Mouse (Mus musculus) heart, adult 2 months (tissue): ENCODE data around the gene Ccdc162. TPM values are rescaled to one million over a fixed set of nuclear protein-coding genes. Genes with fewer than 3 reads are reported as not detected.

Source experiments
- DNase-seq, 2 experiments: peaks; one replicate each; pipeline ENCODE4 v3.0.0; 2021
- H3K27ac ChIP-seq: fragments of 200-600 bp; 2 replicates; pipeline ENCODE4 v1.8.1; 2022
- H3K27me3 ChIP-seq: fragments of 200-500 bp; 2 replicates; pipeline ENCODE4 v1.6.1; 2012; ENCODE audit warnings: mild to moderate bottlenecking, low read length, inconsistent platforms, mixed read lengths; ENCODE audit not compliant: control insufficient read depth, insufficient read depth
- H3K36me3 ChIP-seq: fragments of 200-500 bp; 2 replicates; pipeline ENCODE4 v1.6.1; 2012; ENCODE audit warnings: low read length, inconsistent platforms; ENCODE audit not compliant: control insufficient read depth, insufficient read depth
- H3K4me1 ChIP-seq: fragments of 200-500 bp; 2 replicates; pipeline ENCODE4 v1.6.1; 2011; ENCODE audit warnings: low read length; ENCODE audit not compliant: control insufficient read depth, insufficient read depth
- H3K4me3 ChIP-seq: fragments of 200-600 bp; 2 replicates; pipeline ENCODE4 v1.8.1; 2022
- H3K79me2 ChIP-seq: fragments of 200-500 bp; replicated peaks from 2 replicates; pipeline ENCODE4 v1.6.1; 2012; ENCODE audit warnings: mild to moderate bottlenecking, inconsistent platforms, low read length, moderate library complexity, mixed read lengths; ENCODE audit not compliant: control insufficient read depth, insufficient read depth
- H3K9ac ChIP-seq: fragments of 200-500 bp; 2 replicates; pipeline ENCODE4 v1.6.1; 2012; ENCODE audit warnings: low read depth, mild to moderate bottlenecking, control low read depth, inconsistent platforms, low read length, mixed read lengths
- CTCF ChIP-seq: fragments of 200-600 bp; IDR thresholded peaks from 2 replicates; pipeline ENCODE4 v1.8.1; 2022; ENCODE audit warnings: antibody characterized with exemption, mild to moderate bottlenecking, moderate library complexity
- EP300 ChIP-seq: fragments of 200-500 bp; IDR thresholded peaks from 2 replicates; pipeline ENCODE4 v1.6.1; 2011; ENCODE audit warnings: low read depth, low read length, control low read depth; ENCODE audit not compliant: insufficient read depth
- POLR2A ChIP-seq: fragments of 200-500 bp; IDR thresholded peaks from 2 replicates; pipeline ENCODE4 v1.6.1; 2011; ENCODE audit warnings: mild to moderate bottlenecking, low read depth, low read length, control low read depth; ENCODE audit not compliant: insufficient read depth
- WGBS: fragments of 180-500 bp; shearing (Covaris S2); methylation state at CpG from one replicate; pipeline ENCODE4 v1.1.7; 2018; 5-methylcytosine and 5-hydroxymethylcytosine counted together
- intact Hi-C: fragments of 180-260 bp; cut with DNase I; formaldehyde crosslinking; loops from one replicate; pipeline ENCODE4 v1.15.1; 2025
- polyA plus RNA-seq: library from polyadenylated mRNA; depleted of rRNA; stranded (reverse); fragments of >200 nt; gene quantifications from 2 replicates; pipeline ENCODE4 v1.2.3, GENCODE M21; 2012
- total RNA-seq, 2 experiments: library from RNA; stranded (reverse); gene quantifications; 2 replicates each; pipeline ENCODE4 v1.2.3; 2021

Ccdc162 gene
- total and polyA plus RNA-seq, 3 experiments, result 0.11 to 0.49 TPM; not detected in 1

DNA sequence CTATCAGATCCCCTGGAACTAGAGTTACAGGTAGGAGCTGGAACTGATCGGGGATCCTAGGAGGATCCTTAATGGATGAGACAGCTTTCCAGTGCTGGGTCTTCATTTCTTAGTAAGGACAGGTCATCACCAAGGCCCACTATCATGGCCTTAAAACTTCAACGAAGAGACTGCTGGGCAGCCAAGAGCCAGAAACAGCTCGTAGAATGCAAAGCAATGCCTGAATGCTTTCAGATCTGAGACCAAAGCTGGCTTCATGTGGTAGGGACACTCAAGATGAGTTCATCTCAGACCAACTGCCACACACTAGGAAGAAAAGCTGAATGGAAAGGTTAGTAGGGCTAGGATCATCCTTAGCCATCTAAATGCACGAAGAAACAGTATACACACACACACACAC is 177.4 kb downstream of the Ccdc162 start:
- Histone ChIP-seq H3K36me3 (no peaks in the 10 kb centered on the region), H3K27ac (no peak overlapping the region), H3K9ac (no peak overlapping the region), H3K4me1 (no peaks in the 10 kb centered on the region), H3K4me3 (no peak overlapping the region), H3K27me3 (no peaks in the 10 kb centered on the region), H3K79me2 (no peaks in the 10 kb centered on the region)
- no peak for DNase-seq
- TF ChIP-seq EP300, result no peak
- no peak for TF ChIP-seq POLR2A
- no peak for TF ChIP-seq CTCF
- intact Hi-C loops, result no loop called here
- WGBS, result 94% methylated on average over 4 of the region's 4 CpGs

DNA sequence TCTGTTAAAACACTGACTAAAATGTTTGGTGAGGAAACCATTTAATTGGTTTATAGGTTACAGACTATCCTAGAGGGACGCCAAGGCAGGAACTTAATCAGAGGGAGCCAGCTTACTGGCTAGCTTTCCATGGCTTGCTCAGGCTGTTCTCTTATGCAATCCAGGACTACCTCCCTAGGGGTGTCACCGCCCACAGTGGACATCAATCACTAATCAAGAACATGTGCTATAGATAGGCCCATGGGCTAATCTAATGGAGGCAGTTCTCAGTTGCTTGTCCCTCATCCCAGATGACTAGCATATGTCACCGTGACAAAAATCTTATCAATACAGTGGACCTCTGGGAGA is 178.5 kb downstream of the Ccdc162 start:
- Histone ChIP-seq H3K4me3 (no peak overlapping the region), H3K9ac (no peak overlapping the region), H3K79me2 (no peaks in the 10 kb centered on the region), H3K4me1 (no peaks in the 10 kb centered on the region), H3K36me3 (no peaks in the 10 kb centered on the region), H3K27me3 (no peaks in the 10 kb centered on the region), H3K27ac (no peak overlapping the region)
- DNase-seq, result no peak
- 90% methylated on average over 3 of the region's 3 CpGs for WGBS
- TF ChIP-seq EP300, result no peak
- intact Hi-C loops, result no loop called here

DNA sequence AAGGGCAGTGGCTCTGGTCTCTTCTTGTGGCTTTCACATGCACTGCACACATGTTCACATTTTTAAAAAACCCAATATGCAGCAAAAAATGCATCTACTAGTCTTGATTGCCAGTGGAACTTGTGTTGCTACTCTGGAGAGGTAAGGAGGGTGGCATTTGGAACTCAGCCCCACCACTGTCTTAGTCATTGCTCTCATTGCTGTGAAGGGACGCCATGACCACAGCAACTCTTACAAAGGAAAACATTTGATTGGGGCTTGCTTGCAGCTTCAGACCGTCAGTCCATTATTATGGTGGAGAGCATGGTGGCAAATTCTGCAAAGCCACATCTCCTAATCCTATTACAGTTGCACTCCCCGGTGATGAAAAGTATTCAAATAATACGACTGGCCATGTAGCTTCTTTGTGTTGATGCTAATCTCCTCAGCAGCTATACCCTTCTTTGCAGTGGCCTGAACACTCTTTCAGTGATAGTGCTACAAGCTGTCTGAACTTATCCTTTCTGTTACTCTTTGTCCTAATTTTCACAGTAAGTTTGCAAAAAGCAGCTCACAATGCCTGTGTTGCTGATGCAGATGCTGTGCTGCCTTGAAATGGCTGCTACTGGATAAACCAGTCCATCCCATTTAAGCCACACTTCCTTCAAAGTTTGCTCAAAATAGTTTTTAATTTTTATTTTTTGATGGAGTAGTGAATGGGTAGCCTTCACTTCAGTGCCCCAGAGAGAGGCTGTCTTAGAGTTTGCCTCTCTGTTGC is 179.0 kb downstream of the Ccdc162 start:
- DNase-seq, result no peak
- H3K27me3 ChIP-seq, result no peaks in the 10 kb centered on the region
- H3K4me1 ChIP-seq, result no peaks in the 10 kb centered on the region
- no peaks in the 10 kb centered on the region for H3K36me3 ChIP-seq
- intact Hi-C loops, result no loop called here
- TF ChIP-seq CTCF (no peak), EP300 (no peak), POLR2A (no peak)
- no peaks in the 10 kb centered on the region for H3K79me2 ChIP-seq
- no peak overlapping the region for H3K9ac ChIP-seq
- WGBS, result 96% methylated on average over 4 of the region's 4 CpGs
- no peak overlapping the region for H3K4me3 ChIP-seq
- H3K27ac ChIP-seq, result no peak overlapping the region

DNA sequence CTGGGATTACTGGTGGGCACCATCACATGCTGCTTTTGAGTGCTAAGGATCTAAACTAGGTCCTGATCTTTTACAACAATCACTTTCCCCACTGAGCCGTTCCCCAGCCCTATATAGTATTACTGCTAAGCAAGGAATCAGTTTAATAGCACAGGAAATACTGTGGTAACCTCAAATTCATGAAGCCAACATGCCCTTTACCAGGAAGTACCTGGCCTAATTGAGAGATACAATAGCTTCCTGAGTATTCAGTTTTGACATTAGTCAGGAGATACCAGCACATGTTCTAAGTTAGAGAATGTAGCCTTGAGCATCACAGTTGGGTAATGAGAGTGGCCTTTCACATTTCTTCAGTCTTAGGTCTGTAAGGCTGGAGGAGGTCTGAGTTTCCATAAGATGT is 179.7 kb downstream of the Ccdc162 start:
- H3K4me1 ChIP-seq, result no peaks in the 10 kb centered on the region
- WGBS, result 85% methylated on average over 1 of the region's 1 CpGs
- H3K9ac ChIP-seq, result no peak overlapping the region
- H3K27me3 ChIP-seq, result no peaks in the 10 kb centered on the region
- TF ChIP-seq EP300, result no peak
- no peak for TF ChIP-seq CTCF
- TF ChIP-seq POLR2A, result no peak
- H3K36me3 ChIP-seq, result no peaks in the 10 kb centered on the region
- intact Hi-C loops, result no loop called here
- H3K79me2 ChIP-seq, result no peaks in the 10 kb centered on the region
- no peak overlapping the region for H3K27ac ChIP-seq
- H3K4me3 ChIP-seq, result no peak overlapping the region
- DNase-seq, result no peak

DNA sequence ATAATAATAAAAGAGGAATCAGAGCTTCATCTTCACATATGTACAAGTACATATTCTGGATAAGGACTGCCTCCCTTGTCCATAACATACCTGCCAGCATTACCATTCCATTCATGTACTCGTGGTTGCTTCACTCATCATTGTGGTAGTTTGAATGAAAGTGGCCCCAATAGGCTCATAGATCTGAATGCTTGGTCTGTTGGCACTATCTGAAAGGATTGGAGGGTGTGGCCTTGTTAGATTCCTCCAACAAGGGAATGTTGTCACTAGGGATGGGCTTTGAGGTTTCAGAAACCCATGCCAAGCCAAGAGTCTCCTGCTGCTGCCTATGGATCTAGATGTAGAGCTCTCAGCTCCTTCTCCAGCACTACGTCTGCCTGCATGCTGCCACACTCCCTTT is 180.4 kb downstream of the Ccdc162 start:
- no peak for DNase-seq
- no peaks in the 10 kb centered on the region for H3K27me3 ChIP-seq
- intact Hi-C loops, result no loop called here
- no peaks in the 10 kb centered on the region for H3K79me2 ChIP-seq
- TF ChIP-seq CTCF (no peak), EP300 (no peak), POLR2A (no peak)
- WGBS, result 96% methylated on average over 2 of the region's 2 CpGs
- H3K27ac ChIP-seq, result no peak overlapping the region
- H3K4me1 ChIP-seq, result no peaks in the 10 kb centered on the region
- no peak overlapping the region for H3K4me3 ChIP-seq
- H3K36me3 ChIP-seq, result no peaks in the 10 kb centered on the region
- H3K9ac ChIP-seq, result no peak overlapping the region

DNA sequence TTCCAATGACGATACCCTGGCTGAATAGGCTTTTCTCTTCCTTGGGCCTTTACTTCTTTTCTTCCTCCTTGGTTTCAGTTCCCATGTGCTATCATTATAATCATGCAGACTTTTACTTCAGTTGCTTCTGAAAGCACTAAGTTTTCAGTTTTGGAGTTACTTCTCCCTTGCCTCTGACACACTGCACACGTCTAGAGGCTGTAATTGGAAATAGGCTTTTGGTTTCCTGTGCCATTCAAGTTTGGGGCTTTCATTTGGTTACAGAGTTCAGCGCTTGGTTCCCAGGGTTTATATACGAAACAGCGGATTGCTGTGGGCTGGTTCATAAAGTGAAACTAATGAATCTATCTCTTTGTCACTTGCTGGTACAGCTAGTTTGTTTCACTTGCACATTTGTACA is 186.5 kb downstream of the Ccdc162 start:
- WGBS, result 90% methylated on average over 5 of the region's 5 CpGs
- Histone ChIP-seq H3K4me1 (no peaks in the 10 kb centered on the region), H3K36me3 (peaks cover 6% of the 10 kb centered on the region; the same call in 1 of the 2 replicates), H3K27ac (no peak overlapping the region), H3K4me3 (no peak overlapping the region), H3K9ac (no peak overlapping the region), H3K27me3 (no peaks in the 10 kb centered on the region), H3K79me2 (no peaks in the 10 kb centered on the region)
- DNase-seq, result no peak
- TF ChIP-seq CTCF (no peak), POLR2A (no peak), EP300 (no peak)
- intact Hi-C loops, result no loop called here
